Mouse (Mus musculus) brain, embryonic 14.5 days (tissue): ENCODE data around the gene Ctdsp1. TPM values are rescaled to one million over a fixed set of nuclear protein-coding genes. Genes with fewer than 3 reads are reported as not detected.

Experiments used
- DNase-seq: peaks from one replicate; pipeline ENCODE4 v3.0.0-alpha.2; 2011; ENCODE audit warnings: low read depth
- CTCF ChIP-seq: fragments of 200-500 bp; IDR thresholded peaks from 2 replicates; pipeline ENCODE4 v1.5.1; 2012; ENCODE audit warnings: inconsistent platforms, mild to moderate bottlenecking, moderate library complexity, borderline replicate concordance; ENCODE audit not compliant: insufficient read depth, insufficient read length; ENCODE audit errors: extremely low read depth
- POLR2A ChIP-seq: fragments of 200-500 bp; IDR thresholded peaks from 2 replicates; pipeline ENCODE4 v1.6.1; 2012; ENCODE audit warnings: mild to moderate bottlenecking, inconsistent platforms, borderline replicate concordance; ENCODE audit not compliant: poor library complexity, insufficient read depth, insufficient read length, severe bottlenecking; ENCODE audit errors: extremely low read depth
- polyA plus RNA-seq: library from polyadenylated mRNA; depleted of rRNA; stranded (reverse); fragments of >200 nt; gene quantifications from 2 replicates; pipeline ENCODE4 v1.2.3, GENCODE M21; 2012; rRNA removed

Gene Ctdsp1
- polyA plus RNA-seq, 1 experiment: 34.3 TPM

- no peak for DNase-seq
- TF ChIP-seq CTCF: no peak
- no peak for TF ChIP-seq POLR2A
Measured at GRCm38 (mm10) chr1:74444538-74444937, 53.2 kb downstream of the Ctdsp1 start.

Other genes with a start within 250 kb of the Ctdsp1 start
- gene Cxcr2, start 237.5 kb upstream of the Ctdsp1 start, polyA plus RNA-seq: 0.06 and 0.08 TPM in 2 replicates
- not detected in 2 replicates for gene Cxcr1, start 196.9 kb upstream of the Ctdsp1 start, polyA plus RNA-seq
- 213 and 224 TPM in 2 replicates for gene Arpc2, start 155.4 kb upstream of the Ctdsp1 start, polyA plus RNA-seq
- 0.10 and 0.15 TPM in 2 replicates for gene Gpbar1, start 113.0 kb upstream of the Ctdsp1 start, polyA plus RNA-seq
- gene Aamp, start 106.8 kb upstream of the Ctdsp1 start, polyA plus RNA-seq: 161 and 167 TPM in 2 replicates
- 58.5 and 63.2 TPM in 2 replicates for gene Pnkd, start 106.6 kb upstream of the Ctdsp1 start, polyA plus RNA-seq
- 6.6 and 7.3 TPM in 2 replicates for gene Tmbim1, start 85.9 kb upstream of the Ctdsp1 start, polyA plus RNA-seq
- 1.0 and 3.1 TPM in 2 replicates for gene Catip, start 29.4 kb upstream of the Ctdsp1 start, polyA plus RNA-seq
- 3.2 and 4.0 TPM in 2 replicates for gene Slc11a1, start 16.3 kb upstream of the Ctdsp1 start, polyA plus RNA-seq
- gene Vil1, start 17.9 kb downstream of the Ctdsp1 start, polyA plus RNA-seq: 0.03 and 0.08 TPM in 2 replicates
- 53.1 and 56.2 TPM in 2 replicates for gene Cnot9, start 114.5 kb downstream of the Ctdsp1 start, polyA plus RNA-seq
- gene Plcd4, start 151.4 kb downstream of the Ctdsp1 start, polyA plus RNA-seq: 3.2 and 3.8 TPM in 2 replicates
- gene Usp37, start 152.8 kb downstream of the Ctdsp1 start, polyA plus RNA-seq: 12.0 and 15.5 TPM in 2 replicates
- 26.1 and 26.8 TPM in 2 replicates for gene Zfp142, start 196.7 kb downstream of the Ctdsp1 start, polyA plus RNA-seq
- 27.0 and 31.1 TPM in 2 replicates for gene Bcs1l, start 196.8 kb downstream of the Ctdsp1 start, polyA plus RNA-seq
- 115 and 142 TPM in 2 replicates for gene Rnf25, start 209.9 kb downstream of the Ctdsp1 start, polyA plus RNA-seq
- gene Stk36, start 209.9 kb downstream of the Ctdsp1 start, polyA plus RNA-seq: 29.7 and 31.2 TPM in 2 replicates